Mouse (Mus musculus) lung, embryonic 14.5 days (tissue): ENCODE data around the gene Gm20388. TPM values are rescaled to one million over a fixed set of nuclear protein-coding genes. Genes with fewer than 3 reads are reported as not detected.

Experiments
- ATAC-seq: fragments of 200-750 bp; cut with Nextera tagmentation; 2 replicates; pipeline ENCODE4 v1.8.0; 2017; ENCODE audit warnings: mild to moderate bottlenecking, moderate TSS enrichment, moderate library complexity; ENCODE audit not compliant: insufficient read depth
- DNase-seq: peaks from one replicate; pipeline ENCODE4 v3.0.0-alpha.2; 2015
- H3K27ac ChIP-seq: fragments of 300-500 bp; sonication (generic); 2 replicates; pipeline ENCODE4 v1.5.1; 2014; ENCODE audit warnings: low read depth, mild to moderate bottlenecking, moderate library complexity
- H3K27me3 ChIP-seq: fragments of 300-500 bp; sonication (generic); 2 replicates; pipeline ENCODE4 v1.6.1; 2014; ENCODE audit warnings: low read length, control low read depth; ENCODE audit not compliant: insufficient read depth
- H3K36me3 ChIP-seq: fragments of 300-500 bp; sonication (generic); 2 replicates; pipeline ENCODE4 v1.6.1; 2014; ENCODE audit warnings: control low read depth; ENCODE audit not compliant: insufficient read depth
- H3K4me1 ChIP-seq: fragments of 300-500 bp; sonication (generic); 2 replicates; pipeline ENCODE4 v1.6.1; 2014; ENCODE audit warnings: antibody characterized with exemption, control low read depth; ENCODE audit not compliant: insufficient read depth
- H3K4me2 ChIP-seq: fragments of 300-500 bp; sonication (generic); 2 replicates; pipeline ENCODE4 v1.6.1; 2014; ENCODE audit warnings: mild to moderate bottlenecking
- H3K4me3 ChIP-seq: fragments of 300-500 bp; sonication (generic); 2 replicates; pipeline ENCODE4 v1.5.1; 2014; ENCODE audit warnings: low read depth, low read length
- H3K9ac ChIP-seq: fragments of 300-500 bp; sonication (generic); 2 replicates; pipeline ENCODE4 v1.6.1; 2014
- H3K9me3 ChIP-seq: fragments of 300-500 bp; sonication (generic); 2 replicates; pipeline ENCODE4 v1.6.1; 2016; ENCODE audit warnings: low read depth, low read length, control low read depth
- CTCF ChIP-seq: IDR thresholded peaks from 2 replicates; pipeline ENCODE4 v1.5.1; 2016; ENCODE audit warnings: antibody characterized with exemption, low read depth
- WGBS: fragments of 180-500 bp; shearing (Covaris S2); extraction: QIAGEN DNeasy Blood & Tissue Kit; methylation state at CpG from one replicate; pipeline ENCODE4 v1.1.7; 2014; 5-methylcytosine and 5-hydroxymethylcytosine counted together
- polyA plus RNA-seq: library from polyadenylated mRNA; unstranded; fragments of >200 nt; fragmentation: Nextera tagmentation; extraction: Ambion mirVana; gene quantifications from 2 replicates; pipeline ENCODE4 v1.2.1, GENCODE M21; 2014

Gm20388 gene
- polyA plus RNA-seq, 1 experiment from 2014 or later: not detected

DNA sequence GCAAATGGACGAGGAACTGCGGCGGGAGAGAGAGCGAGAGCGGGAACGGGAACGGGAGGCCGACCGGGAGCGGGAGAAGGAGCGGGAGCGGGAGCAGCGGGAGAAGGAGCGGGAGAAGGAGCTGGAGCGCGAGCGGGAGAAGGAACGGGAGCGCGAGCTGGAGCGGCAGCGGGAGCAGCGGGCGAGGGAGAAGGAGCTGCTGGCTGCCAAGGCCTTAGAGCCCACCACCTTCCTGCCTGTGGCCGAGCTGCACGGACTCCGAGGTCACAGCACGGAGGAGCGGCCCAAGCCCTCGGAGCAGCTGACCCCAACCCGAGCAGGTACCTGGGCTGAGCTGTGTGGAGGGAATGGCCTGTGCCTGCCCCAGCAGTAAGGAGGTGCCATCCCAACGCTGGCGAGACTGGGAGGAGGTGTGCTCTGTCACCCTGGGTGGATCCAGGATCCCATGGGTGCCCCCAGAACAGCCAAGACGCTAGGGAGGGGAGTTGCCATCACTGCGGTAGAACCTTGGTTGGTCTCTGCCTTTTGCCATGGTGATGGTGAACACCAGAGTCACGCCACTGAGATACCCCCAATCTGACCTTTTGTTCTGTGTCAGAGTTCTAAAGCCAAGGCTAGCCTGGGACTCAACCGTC lies 657.6 kb downstream of the Gm20388 start:
- peaks cover 20% of the 10 kb centered on the region; the same call in 1 of the 2 replicates for H3K4me1 ChIP-seq
- no peak overlapping the region for H3K27ac ChIP-seq
- ATAC-seq: no peak
- peaks cover 75% of the 10 kb centered on the region for H3K36me3 ChIP-seq
- no peak overlapping the region for H3K9ac ChIP-seq
- DNase-seq: no peak
- WGBS: 94% methylated on average over 37 of the region's 37 CpGs
- H3K27me3 ChIP-seq: no peaks in the 10 kb centered on the region
- TF ChIP-seq CTCF: no peak
- H3K4me3 ChIP-seq: no peak overlapping the region
- H3K9me3 ChIP-seq: no peaks in the 10 kb centered on the region
- no peak overlapping the region for H3K4me2 ChIP-seq

DNA sequence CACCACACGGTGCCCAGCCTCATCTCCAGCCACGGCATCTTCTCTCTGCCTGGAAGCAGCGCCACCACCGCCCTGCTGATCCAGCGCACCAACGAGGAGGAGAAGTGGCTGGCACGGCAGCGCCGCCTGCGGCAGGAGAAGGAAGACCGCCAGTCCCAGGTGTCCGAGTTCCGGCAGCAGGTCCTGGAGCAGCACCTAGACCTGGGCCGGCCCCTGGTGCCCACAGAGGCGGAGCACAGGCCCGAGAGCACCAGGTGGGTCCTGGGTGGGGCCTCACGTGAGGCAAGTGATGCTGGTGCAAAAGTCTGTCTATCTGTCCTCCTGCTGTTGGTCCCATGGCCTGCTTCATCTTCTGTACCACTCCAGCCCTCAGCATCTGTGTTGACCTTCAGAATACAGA lies 658.5 kb downstream of the Gm20388 start:
- Histone ChIP-seq H3K27ac (no peak overlapping the region), H3K4me2 (no peak overlapping the region), H3K4me1 (peaks cover 17% of the 10 kb centered on the region; the same call in 1 of the 2 replicates), H3K27me3 (no peaks in the 10 kb centered on the region), H3K36me3 (peaks cover 83% of the 10 kb centered on the region), H3K9ac (no peak overlapping the region), H3K9me3 (no peaks in the 10 kb centered on the region), H3K4me3 (no peak overlapping the region)
- 89% methylated on average over 17 of the region's 17 CpGs for WGBS
- DNase-seq (no peak), ATAC-seq (no peak)
- no peak for TF ChIP-seq CTCF

DNA sequence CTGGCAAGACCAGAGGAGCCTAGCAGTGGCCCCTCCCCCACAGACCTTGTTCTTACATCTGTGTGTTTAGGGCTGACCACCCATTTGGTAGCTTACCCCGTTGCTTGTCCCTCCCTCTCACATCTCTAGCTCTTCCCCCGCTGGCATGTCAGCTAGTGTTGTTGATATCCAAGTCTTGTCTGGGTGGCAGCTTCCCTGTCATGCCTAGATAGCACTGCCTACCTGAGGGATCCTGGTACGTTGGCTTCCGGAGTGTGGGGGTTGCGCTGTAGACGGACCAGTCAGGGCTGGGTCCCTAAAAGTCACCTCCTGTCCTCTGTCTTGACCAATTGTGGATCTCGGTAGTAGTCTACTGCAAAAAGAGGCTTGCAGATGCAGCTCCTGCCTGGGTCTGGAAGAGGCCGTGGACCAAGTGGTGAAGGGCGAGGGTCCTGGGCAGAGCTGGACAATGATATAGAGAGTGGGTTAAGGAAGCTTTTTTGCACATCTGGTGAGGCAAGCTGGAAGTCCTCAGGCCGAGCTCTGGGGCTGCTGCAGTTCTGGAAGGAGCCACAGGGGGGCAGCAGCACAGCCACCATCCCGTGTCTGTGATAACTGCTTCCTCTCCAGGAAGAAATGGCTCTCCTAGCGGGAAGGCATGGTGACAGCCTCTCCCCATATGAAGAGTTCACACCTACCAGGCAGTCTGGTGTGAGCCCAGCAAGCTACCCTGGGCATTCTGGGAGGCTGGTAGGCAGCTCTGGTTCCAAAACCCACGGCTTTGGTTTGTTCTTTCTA lies 659.5 kb downstream of the Gm20388 start:
- Histone ChIP-seq H3K9me3 (no peaks in the 10 kb centered on the region), H3K4me1 (peaks cover 8% of the 10 kb centered on the region; the same call in 1 of the 2 replicates), H3K27ac (no peak overlapping the region), H3K4me2 (no peak overlapping the region), H3K27me3 (no peaks in the 10 kb centered on the region), H3K4me3 (no peak overlapping the region), H3K9ac (no peak overlapping the region), H3K36me3 (peaks cover 93% of the 10 kb centered on the region)
- peak; percentile 96 for TF ChIP-seq CTCF
- ATAC-seq (0 out of 2 replicates have a peak, but pooled peaks have one; percentile 15), DNase-seq (peak; percentile 92)
- 46% methylated on average over 13 of the region's 13 CpGs for WGBS

DNA sequence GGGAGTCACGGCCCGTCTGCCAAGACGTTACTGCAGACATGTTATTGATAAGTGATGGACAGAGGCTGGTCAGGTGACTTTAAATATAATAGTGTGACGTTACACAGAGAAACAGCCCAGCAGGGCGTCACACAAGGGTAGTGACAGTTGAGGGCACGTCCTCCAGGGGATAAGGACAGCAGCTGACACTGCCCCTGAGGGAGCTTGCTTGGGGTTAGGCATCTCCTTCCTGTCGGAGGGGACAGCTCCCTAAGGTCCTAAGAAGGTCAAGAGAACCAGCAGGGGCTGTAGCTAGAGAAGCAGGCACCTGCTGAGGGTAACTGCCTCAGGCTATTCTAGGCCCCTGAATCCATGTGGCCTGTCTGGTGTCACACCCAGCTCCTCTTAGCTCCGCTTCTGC lies 660.9 kb downstream of the Gm20388 start:
- no peak overlapping the region for H3K9ac ChIP-seq
- no peak for DNase-seq
- no peak overlapping the region for H3K4me2 ChIP-seq
- no peak for ATAC-seq
- H3K27ac ChIP-seq: no peak overlapping the region
- H3K9me3 ChIP-seq: no peaks in the 10 kb centered on the region
- peaks cover 99% of the 10 kb centered on the region for H3K36me3 ChIP-seq
- WGBS: 81% methylated on average over 8 of the region's 8 CpGs
- H3K4me3 ChIP-seq: no peak overlapping the region
- H3K4me1 ChIP-seq: no peaks in the 10 kb centered on the region
- H3K27me3 ChIP-seq: no peaks in the 10 kb centered on the region
- TF ChIP-seq CTCF: no peak

DNA sequence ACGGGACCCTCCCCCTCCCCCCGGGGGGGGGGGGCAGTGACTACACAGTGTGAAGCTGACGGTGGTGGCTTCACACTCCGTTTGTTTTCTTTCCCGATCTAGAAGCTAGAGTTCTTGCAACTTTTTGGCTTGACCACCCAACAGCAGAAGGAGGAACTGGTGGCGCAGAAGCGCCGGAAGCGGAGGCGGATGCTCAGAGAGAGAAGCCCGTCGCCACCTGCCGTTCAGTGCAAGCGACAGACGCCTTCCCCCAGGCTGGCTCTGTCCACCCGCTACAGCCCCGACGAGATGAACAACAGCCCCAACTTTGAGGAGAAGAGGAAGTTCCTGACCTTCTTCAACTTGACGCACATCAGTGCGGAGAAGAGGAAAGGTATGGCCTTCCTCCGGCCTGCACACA lies 661.9 kb downstream of the Gm20388 start:
- Histone ChIP-seq H3K27me3 (no peaks in the 10 kb centered on the region), H3K27ac (no peak overlapping the region), H3K4me3 (no peak overlapping the region), H3K9me3 (no peaks in the 10 kb centered on the region), H3K9ac (no peak overlapping the region), H3K36me3 (peaks cover 99% of the 10 kb centered on the region), H3K4me1 (no peaks in the 10 kb centered on the region), H3K4me2 (no peak overlapping the region)
- ATAC-seq (no peak), DNase-seq (no peak)
- WGBS: 78% methylated on average over 21 of the region's 21 CpGs
- no peak for TF ChIP-seq CTCF

DNA sequence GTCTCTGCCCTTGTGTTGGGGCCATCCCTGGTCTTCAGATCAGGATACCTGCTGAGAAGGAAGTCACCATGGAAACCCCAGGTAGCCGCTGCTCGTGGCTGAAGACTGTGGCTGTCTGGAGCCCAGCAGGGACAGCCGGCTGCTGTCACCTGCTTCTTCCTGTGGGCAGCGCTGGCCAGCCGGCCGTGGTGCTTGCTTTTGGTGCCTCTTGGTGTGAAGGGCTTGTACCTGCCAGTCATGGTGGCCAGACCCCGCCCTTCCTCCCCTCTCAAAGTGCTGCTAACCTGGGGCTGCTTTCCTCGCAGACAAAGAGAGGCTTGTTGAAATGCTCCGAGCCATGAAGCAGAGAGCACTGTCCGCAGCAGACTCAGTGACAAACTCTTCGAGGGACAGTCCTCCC lies 663.2 kb downstream of the Gm20388 start:
- peaks cover 99% of the 10 kb centered on the region for H3K36me3 ChIP-seq
- H3K4me1 ChIP-seq: no peaks in the 10 kb centered on the region
- no peaks in the 10 kb centered on the region for H3K9me3 ChIP-seq
- no peak overlapping the region for H3K9ac ChIP-seq
- DNase-seq: peak; percentile 58
- no peak overlapping the region for H3K4me3 ChIP-seq
- ATAC-seq: no peak
- H3K4me2 ChIP-seq: no peak overlapping the region
- H3K27ac ChIP-seq: peak overlapping the region; percentile 58; the same call in 1 of the 2 replicates
- 58% methylated on average over 11 of the region's 11 CpGs for WGBS
- H3K27me3 ChIP-seq: no peaks in the 10 kb centered on the region
- TF ChIP-seq CTCF: no peak

DNA sequence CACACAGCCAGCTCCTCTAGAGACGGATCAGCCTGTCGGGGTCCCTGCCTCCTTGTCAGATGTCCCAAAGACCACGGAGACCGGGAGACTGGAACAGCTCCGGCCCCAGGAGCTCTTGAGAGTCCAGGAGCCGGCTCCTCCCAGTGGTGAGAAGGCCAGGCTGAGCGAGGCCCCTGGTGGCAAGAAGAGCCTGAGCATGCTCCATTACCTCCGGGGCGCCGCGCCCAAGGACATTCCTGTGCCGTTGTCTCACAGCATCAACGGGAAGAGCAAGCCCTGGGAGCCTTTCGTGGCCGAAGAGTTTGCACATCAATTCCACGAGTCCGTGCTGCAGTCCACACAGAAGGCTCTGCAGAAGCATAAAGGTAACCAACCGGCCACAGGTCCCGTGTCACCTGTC lies 664.3 kb downstream of the Gm20388 start:
- DNase-seq (peak; percentile 36), ATAC-seq (no peak)
- no peak overlapping the region for H3K4me3 ChIP-seq
- H3K27ac ChIP-seq: peak overlapping the region; percentile 58; the same call in 1 of the 2 replicates
- H3K4me1 ChIP-seq: no peaks in the 10 kb centered on the region
- H3K9me3 ChIP-seq: no peaks in the 10 kb centered on the region
- no peaks in the 10 kb centered on the region for H3K27me3 ChIP-seq
- no peak overlapping the region for H3K9ac ChIP-seq
- H3K4me2 ChIP-seq: no peak overlapping the region
- 59% methylated on average over 19 of the region's 19 CpGs for WGBS
- TF ChIP-seq CTCF: peak; percentile 33
- peaks cover 99% of the 10 kb centered on the region for H3K36me3 ChIP-seq
